Mouse (Mus musculus) G1E (cell line): ENCODE data around the gene Skil. TPM values are rescaled to one million over a fixed set of nuclear protein-coding genes. Genes with fewer than 3 reads are reported as not detected.

Experiments used
- ATAC-seq: 2 replicates; pipeline ENCODE4 v1.8.0; 2016; ENCODE audit warnings: mild to moderate bottlenecking; ENCODE audit not compliant: insufficient number of reproducible peaks, poor library complexity, low FRiP score, severe bottlenecking; ENCODE audit errors: extremely low read depth
- DNase-seq: peaks from one replicate; pipeline ENCODE4 v3.0.0; 2012; ENCODE audit warnings: low spot score
- H3K27me3 ChIP-seq: 2 replicates; pipeline ENCODE4 v1.6.1; 2012; ENCODE audit warnings: mild to moderate bottlenecking, low read length, inconsistent platforms; ENCODE audit not compliant: insufficient read depth
- H3K36me3 ChIP-seq: replicated peaks from 2 replicates; pipeline ENCODE3; 2012; ENCODE audit warnings: mild to moderate bottlenecking, inconsistent platforms
- H3K4me1 ChIP-seq: 2 replicates; pipeline ENCODE4 v1.6.1; 2012; ENCODE audit warnings: low read depth, low read length, inconsistent platforms, mixed read lengths; ENCODE audit not compliant: insufficient read depth
- H3K4me3 ChIP-seq: 2 replicates; pipeline ENCODE4 v1.5.1; 2012; ENCODE audit warnings: low read depth, mild to moderate bottlenecking, inconsistent platforms, low read length, moderate library complexity, mixed read lengths
- H3K9me3 ChIP-seq: replicated peaks from 2 replicates; pipeline ENCODE4 v1.6.1; 2012; ENCODE audit warnings: inconsistent platforms
- CTCF ChIP-seq: IDR thresholded peaks from 2 replicates; pipeline ENCODE4 v1.5.1; 2012; ENCODE audit warnings: low read depth, low read length, inconsistent platforms, mixed read lengths
- GATA1 ChIP-seq: IDR thresholded peaks from 2 replicates; pipeline ENCODE4 v1.6.1; 2012; ENCODE audit warnings: borderline replicate concordance, low read length, inconsistent platforms, mixed read lengths
- GATA2 ChIP-seq: IDR thresholded peaks from 2 replicates; pipeline ENCODE4 v1.6.1; 2012; ENCODE audit warnings: low read depth, low read length, inconsistent platforms, borderline replicate concordance
- POLR2AphosphoS5 ChIP-seq: IDR thresholded peaks from 2 replicates; pipeline ENCODE4 v1.6.1; 2012; ENCODE audit warnings: low read depth, low read length, inconsistent platforms; ENCODE audit not compliant: insufficient replicate concordance
- TAL1 ChIP-seq: conservative IDR thresholded peaks from 2 replicates; pipeline ENCODE4 v1.6.1; 2012; ENCODE audit warnings: low read depth, low read length, inconsistent platforms, mixed read lengths
- polyA plus RNA-seq: library from polyadenylated mRNA; stranded (reverse); fragments of >175 nt; gene quantifications from 2 replicates; pipeline ENCODE4 v1.2.3, GENCODE M21; 2012
- total RNA-seq, 2 experiments: library from RNA; stranded (forward) in 1 of 2; stranded (reverse) in 1 of 2; fragments of 200-1000 nt in 1 of 2; fragments of >200 nt in 1 of 2; fragmentation: Nextera tagmentation in 1 of 2; gene quantifications; 2 replicates each; pipeline ENCODE4 v1.2.3; 2014 to 2017

Gene Skil
- total and polyA plus RNA-seq, 3 experiments, result 1.3 to 27.1 (median 19.5) TPM

- Histone ChIP-seq H3K9me3 (no peaks in the 10 kb centered on the region), H3K27me3 (no peaks in the 10 kb centered on the region; the same call in 1 of the 2 replicates), H3K36me3 (no peaks in the 10 kb centered on the region), H3K4me3 (no peak overlapping the region), H3K4me1 (no peaks in the 10 kb centered on the region)
- DNase-seq (no peak), ATAC-seq (no peak)
- TF ChIP-seq GATA2 (no peak), TAL1 (no peak)
Measured at GRCm38 (mm10) chr3:31161336-31161735, 66.5 kb downstream of the Skil start.

DNA sequence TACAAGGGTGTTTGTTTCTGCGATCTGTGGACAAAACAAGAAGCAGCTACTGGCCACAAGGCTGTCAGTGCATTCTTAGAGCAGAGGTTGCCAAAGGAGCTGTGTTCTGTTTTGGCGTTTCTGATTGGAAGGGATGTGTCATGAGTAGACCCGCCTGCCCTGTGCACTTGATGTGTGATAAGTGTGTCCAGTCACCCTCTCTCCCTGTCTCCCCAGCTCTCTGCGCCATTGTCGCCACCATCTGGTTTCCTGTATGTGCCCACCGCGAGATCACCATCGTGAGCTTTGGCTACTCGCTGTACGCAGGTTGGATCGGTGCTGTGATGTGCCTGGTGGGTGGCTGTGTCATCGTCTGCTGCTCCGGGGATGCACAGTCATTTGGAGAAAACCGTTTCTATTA is 68.0 kb downstream of the Skil start:
- Histone ChIP-seq H3K36me3 (no peaks in the 10 kb centered on the region), H3K9me3 (no peaks in the 10 kb centered on the region), H3K27me3 (no peaks in the 10 kb centered on the region; the same call in 1 of the 2 replicates), H3K4me3 (no peak overlapping the region), H3K4me1 (no peaks in the 10 kb centered on the region)
- ATAC-seq, result no peak
- DNase-seq, result no peak
- TF ChIP-seq TAL1 (no peak), CTCF (no peak), GATA2 (no peak), GATA1 (no peak), POLR2AphosphoS5 (no peak)

DNA sequence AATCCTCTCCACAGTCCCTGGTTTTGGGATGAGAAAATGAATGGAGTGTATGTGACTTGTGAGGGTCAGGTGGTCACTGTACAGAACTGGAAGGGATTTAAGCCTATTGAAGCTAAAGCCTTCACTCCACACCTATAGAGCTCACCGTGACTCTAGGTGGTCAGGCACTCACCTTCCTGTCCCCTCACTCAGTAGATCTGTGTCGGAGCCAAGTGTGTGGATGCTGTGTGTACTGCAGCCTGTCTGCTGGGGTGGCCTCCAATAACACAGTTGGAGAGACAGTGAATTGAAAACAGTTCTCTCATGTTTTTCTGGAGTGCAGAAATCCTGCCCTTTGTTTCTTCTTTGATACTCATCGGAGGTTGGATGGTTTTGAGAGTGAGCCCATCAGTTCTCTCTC is 70.9 kb downstream of the Skil start:
- TF ChIP-seq GATA2 (no peak), POLR2AphosphoS5 (no peak), GATA1 (no peak), CTCF (no peak), TAL1 (no peak)

DNA sequence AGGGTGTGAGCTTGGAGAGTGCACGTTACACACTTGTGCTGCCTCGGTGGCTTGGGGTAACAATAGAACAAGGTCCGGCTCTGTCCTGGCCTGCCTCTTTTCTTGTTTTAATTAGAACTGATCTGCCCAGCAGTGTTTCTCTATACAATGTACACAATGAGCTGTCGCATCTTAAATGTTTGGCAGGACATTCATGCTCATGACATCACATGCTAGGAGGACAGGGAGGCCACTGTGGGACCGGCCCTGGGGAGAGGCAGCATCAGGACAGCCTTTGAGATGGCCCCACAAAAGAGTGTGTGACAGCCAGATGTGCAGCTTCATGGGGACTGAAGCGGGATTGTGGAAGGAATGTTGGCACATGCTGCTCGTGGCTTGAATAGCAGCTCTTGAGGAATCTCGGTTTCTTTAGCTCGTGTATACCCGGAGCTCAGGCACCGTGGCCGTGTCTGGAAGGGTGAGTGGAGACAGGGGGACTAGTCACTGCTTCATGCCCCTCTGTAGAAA is 71.6 kb downstream of the Skil start:
- Histone ChIP-seq H3K27me3 (no peaks in the 10 kb centered on the region; the same call in 1 of the 2 replicates), H3K9me3 (no peaks in the 10 kb centered on the region), H3K36me3 (no peaks in the 10 kb centered on the region), H3K4me1 (no peaks in the 10 kb centered on the region), H3K4me3 (no peak overlapping the region)
- ATAC-seq (no peak), DNase-seq (no peak)
- TF ChIP-seq POLR2AphosphoS5 (no peak), GATA2 (no peak)

More for the DNA sequence above, 70.9 kb downstream of the Skil start:
- Histone ChIP-seq H3K9me3 (no peaks in the 10 kb centered on the region), H3K4me1 (no peaks in the 10 kb centered on the region), H3K4me3 (no peak overlapping the region), H3K36me3 (no peaks in the 10 kb centered on the region), H3K27me3 (no peaks in the 10 kb centered on the region; the same call in 1 of the 2 replicates)
- ATAC-seq (no peak), DNase-seq (no peak)

Other genes with a start within 250 kb of the Skil start
- not detected in 2 replicates for gene Gpr160, start 239.1 kb upstream of the Skil start, total RNA-seq (2014; fragmentation: Nextera tagmentation)
- gene Gpr160, start 239.1 kb upstream of the Skil start, total RNA-seq (2017), result 0.12 and 0.33 TPM in 2 replicates
- not detected in 2 replicates for gene Gpr160, start 239.1 kb upstream of the Skil start, polyA plus RNA-seq
- 64.3 and 71.4 TPM in 2 replicates for gene Phc3, start 125.6 kb upstream of the Skil start, total RNA-seq (2014; fragmentation: Nextera tagmentation)
- 22.1 and 22.6 TPM in 2 replicates for gene Phc3, start 125.6 kb upstream of the Skil start, total RNA-seq (2017)
- 1.6 and 3.2 TPM in 2 replicates for gene Phc3, start 125.6 kb upstream of the Skil start, polyA plus RNA-seq
- gene Prkci, start 99.3 kb upstream of the Skil start, total RNA-seq (2014; fragmentation: Nextera tagmentation), result 35.7 and 37.8 TPM in 2 replicates
- gene Prkci, start 99.3 kb upstream of the Skil start, total RNA-seq (2017), result 22.0 and 24.4 TPM in 2 replicates
- 4.8 and 5.1 TPM in 2 replicates for gene Prkci, start 99.3 kb upstream of the Skil start, polyA plus RNA-seq
- not detected in 2 replicates for gene Cldn11, start 54.9 kb downstream of the Skil start, total RNA-seq (2014; fragmentation: Nextera tagmentation)
- not detected in 2 replicates for gene Cldn11, start 54.9 kb downstream of the Skil start, total RNA-seq (2017)
- not detected in 2 replicates for gene Cldn11, start 54.9 kb downstream of the Skil start, polyA plus RNA-seq
- not detected in 2 replicates for gene Slc7a14, start 215.3 kb downstream of the Skil start, total RNA-seq (2014; fragmentation: Nextera tagmentation)
- 0.06 and 0.11 TPM in 2 replicates for gene Slc7a14, start 215.3 kb downstream of the Skil start, total RNA-seq (2017)
- not detected in 2 replicates for gene Slc7a14, start 215.3 kb downstream of the Skil start, polyA plus RNA-seq